Mouse (Mus musculus): Measurements from ENCODE around the gene Hs6st2.

The Hs6st2 gene

GRCm38 (mm10) chrX:51585444-51585843 lies 96.2 kb downstream of the Hs6st2 start:
- no peak for DNase-seq (ENCODE audit: low read depth, low spot score)

DNA sequence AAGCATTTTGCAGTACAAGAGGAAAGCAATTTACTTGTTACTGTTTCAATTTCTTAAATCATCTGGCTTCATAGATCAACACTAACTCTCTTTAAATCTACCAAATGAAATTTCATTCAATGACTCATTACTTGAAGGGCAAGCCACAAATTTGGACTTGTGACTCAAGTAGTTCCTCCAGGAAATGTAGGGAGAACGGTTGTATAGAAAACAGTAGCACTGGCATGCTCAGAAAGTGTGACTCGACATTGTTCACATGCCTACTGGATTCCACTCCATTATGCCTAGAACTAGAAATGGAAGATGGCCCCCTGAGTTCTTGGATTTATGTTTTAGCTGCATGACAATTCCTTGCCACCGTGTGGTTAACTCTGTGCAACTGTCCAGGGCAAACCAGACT lies 100.0 kb downstream of the Hs6st2 start:
- DNase-seq (ENCODE audit: low read depth, low spot score): no peak

- DNase-seq (ENCODE audit: low read depth, low spot score): no peak
These were observed 119.8 kb downstream of the Hs6st2 start for GRCm38 (mm10) chrX:51561880-51562279.

DNA sequence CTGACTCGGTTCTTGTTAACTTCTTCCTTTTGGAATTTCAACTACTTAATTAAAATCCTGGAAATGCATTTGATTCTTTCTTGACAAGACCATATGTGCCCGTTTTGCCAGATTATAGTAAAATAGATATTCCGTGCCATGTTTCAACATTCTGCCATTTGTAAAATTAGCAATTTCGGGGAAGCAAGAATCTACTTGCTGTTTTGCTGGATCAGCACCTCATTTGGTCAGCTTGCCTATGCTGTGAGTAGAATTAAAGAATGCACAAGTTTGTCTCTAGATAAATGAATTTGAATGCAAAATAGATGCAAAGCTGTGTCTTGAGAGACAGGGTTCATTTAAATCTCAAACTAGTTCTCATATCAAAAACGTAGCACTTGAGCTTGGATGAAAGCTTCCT lies 142.0 kb downstream of the Hs6st2 start:
- DNase-seq (ENCODE audit: low read depth, low spot score): peak; percentile 39

DNA sequence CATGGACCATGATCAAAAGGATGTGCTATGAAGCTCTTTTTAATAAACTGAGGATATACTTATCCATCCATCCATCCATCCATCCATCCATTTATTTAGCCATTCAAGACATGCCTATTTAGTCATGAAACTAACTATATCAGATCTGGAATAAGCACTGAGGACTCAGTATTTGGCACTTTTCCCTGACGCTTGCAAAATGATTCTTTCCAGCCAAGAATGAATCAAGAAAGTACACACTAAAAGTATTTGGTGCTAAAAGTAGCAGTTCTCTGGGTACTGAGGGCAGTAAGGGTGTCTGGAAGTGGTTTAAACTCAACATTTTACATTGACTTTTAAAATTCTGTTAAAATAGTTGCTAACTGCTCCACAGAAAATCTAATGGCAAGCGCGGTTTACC lies 144.6 kb downstream of the Hs6st2 start:
- DNase-seq (ENCODE audit: low read depth, low spot score): no peak

- DNase-seq (ENCODE audit: low read depth, low spot score): no peak
These were observed 146.4 kb downstream of the Hs6st2 start for GRCm38 (mm10) chrX:51535226-51535625.

- no peak for DNase-seq (ENCODE audit: low read depth, low spot score)
These were observed 150.5 kb downstream of the Hs6st2 start for GRCm38 (mm10) chrX:51531136-51531535.

- no peak for DNase-seq (ENCODE audit: low read depth, low spot score)
These were observed 153.1 kb downstream of the Hs6st2 start for GRCm38 (mm10) chrX:51528601-51529000.

DNA sequence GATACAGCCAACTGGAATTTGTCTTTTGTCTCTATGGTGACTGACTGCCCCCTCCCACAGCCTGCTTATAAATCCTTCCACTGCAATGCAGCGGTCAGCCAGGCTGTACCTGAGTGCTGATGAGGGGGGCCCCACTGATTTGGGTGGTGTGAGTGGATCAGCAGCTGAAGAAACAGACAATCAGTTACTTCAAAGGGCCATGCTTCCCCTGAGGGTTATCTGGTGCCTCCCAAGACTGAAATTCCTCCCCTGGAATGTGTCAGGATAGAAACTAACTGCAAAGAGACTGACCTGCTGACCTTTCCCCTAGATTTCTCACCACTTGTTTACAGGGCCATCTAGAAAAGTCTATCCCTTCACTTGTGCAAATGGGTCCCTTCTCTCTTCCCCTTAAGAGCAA lies 166.8 kb downstream of the Hs6st2 start:
- DNase-seq (ENCODE audit: low read depth, low spot score): no peak

DNA sequence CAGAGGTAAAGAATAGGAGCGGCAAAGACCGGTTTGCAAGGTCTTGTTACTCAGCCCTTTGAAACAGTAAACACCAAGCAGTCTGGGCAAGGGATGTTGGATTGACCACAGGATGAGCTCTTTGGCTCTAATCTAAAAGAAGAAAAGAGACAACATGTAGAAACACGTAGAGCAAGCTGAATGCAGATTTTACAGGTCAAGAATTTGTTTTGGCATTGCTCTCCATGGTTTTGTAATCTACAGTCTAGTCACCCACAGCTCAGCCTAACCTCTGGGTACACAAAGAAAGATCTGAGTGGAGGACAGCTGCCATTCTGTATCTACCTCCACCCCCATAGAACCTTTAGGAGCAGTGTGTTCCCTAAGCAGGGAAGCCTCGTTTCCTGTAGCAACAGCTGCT lies 175.1 kb downstream of the Hs6st2 start:
- no peak for DNase-seq (ENCODE audit: low read depth, low spot score)

GRCm38 (mm10) chrX:51505691-51506090 lies 176.0 kb downstream of the Hs6st2 start:
- no peak for DNase-seq (ENCODE audit: low read depth, low spot score)

DNA sequence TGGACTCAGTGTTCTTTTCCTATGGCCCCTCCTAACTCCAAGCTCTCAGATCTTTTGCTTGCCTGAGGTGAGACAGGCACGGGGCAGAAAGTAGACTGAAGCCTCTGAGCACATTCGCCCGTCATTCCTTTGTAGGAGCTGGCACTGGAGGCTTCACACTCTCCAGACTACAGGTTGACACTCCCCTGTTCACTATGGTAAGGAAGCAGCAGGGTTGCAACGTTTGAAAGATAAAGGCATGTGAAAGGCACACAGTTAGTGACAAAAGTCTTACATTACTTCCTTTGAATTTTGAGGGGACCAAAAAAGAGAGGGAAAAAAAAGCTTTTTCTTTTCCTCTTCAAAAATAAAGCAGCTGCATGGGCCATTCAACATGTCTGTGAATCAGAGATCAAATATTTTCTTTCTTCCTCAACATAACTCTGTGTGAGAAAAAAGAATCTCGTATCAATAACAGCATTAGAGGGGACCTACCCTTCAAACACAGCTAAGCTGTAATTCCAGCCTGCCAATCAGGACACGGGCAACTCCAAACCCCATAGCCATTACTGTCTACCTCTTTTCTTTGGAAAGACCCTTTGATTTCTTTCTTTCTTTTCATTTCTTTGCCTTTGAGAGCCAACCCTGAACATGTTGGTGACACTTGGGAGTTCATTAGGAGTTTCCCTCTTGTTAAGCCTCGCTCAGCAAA lies 177.7 kb downstream of the Hs6st2 start:
- DNase-seq (ENCODE audit: low read depth, low spot score): no peak

- DNase-seq (ENCODE audit: low read depth, low spot score): no peak
These were observed 183.8 kb downstream of the Hs6st2 start for GRCm38 (mm10) chrX:51497831-51498230.

GRCm38 (mm10) chrX:51488374-51488773 lies 193.3 kb downstream of the Hs6st2 start:
- DNase-seq (ENCODE audit: low read depth, low spot score): no peak

DNA sequence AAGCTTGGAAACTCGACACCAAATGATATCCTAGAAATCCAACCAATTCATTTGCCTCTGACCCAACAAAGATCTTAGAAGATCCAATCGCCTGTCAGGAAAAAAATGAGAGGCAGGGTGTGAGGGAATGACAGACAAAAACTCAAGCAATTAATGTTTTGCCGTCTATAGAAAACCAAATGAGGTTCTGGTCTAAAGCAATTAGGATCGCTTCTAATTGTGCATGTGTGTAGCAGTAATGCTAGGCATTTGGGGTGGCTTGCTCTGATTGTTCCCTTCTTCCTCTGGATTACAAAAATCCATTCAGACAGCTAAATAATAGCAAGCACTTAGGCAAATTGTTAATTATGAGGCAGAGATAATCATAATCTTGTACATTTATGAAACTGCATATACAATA lies 212.2 kb downstream of the Hs6st2 start:
- no peak for DNase-seq (ENCODE audit: low read depth, low spot score)

GRCm38 (mm10) chrX:51461413-51461812 lies 220.2 kb downstream of the Hs6st2 start:
- no peak for DNase-seq (ENCODE audit: low read depth, low spot score)

DNA sequence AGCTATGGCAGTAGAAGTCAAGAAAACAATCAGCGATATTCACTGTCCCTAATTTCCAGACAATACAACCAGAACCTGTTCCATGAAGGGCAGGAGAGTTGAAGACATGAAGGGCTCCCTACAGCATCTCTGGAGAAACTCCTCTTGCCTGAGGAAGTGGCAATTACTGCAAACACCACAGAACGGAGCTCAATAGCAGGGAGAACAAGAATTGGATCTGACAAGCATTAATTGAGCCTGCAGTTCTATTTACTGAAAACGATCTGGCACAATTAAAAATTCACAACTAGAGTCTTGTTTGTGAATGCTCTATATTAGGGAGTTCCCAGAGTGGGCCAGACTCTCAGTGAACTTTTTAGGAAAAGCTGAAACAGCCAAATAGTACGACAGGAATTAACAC lies 238.3 kb downstream of the Hs6st2 start:
- no peak for DNase-seq (ENCODE audit: low read depth, low spot score)

- DNase-seq (ENCODE audit: low read depth, low spot score): no peak
These were observed 249.9 kb downstream of the Hs6st2 start for GRCm38 (mm10) chrX:51431706-51432105.

GRCm38 (mm10) chrX:51425031-51425430 lies 256.6 kb downstream of the Hs6st2 start:
- DNase-seq (ENCODE audit: low read depth, low spot score): no peak

DNA sequence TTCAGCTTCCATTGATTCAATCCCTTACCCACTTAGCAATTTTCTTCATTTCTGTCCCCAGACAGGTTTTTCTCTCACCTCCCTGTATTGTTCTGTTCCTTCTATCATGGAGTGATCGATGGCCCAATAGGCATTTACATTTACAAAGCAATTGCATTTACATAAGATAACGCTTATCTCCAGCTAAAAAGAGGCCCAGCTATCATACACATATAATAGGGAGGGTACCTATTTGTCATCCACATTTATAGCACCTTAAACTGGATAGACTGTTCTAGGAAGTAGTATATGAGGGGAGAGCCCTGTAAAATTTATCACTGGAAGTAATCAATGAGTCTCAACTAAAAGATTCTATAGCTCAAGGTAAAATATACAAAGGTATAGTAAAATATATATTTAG lies 271.4 kb downstream of the Hs6st2 start:
- DNase-seq (ENCODE audit: low read depth, low spot score): no peak

DNA sequence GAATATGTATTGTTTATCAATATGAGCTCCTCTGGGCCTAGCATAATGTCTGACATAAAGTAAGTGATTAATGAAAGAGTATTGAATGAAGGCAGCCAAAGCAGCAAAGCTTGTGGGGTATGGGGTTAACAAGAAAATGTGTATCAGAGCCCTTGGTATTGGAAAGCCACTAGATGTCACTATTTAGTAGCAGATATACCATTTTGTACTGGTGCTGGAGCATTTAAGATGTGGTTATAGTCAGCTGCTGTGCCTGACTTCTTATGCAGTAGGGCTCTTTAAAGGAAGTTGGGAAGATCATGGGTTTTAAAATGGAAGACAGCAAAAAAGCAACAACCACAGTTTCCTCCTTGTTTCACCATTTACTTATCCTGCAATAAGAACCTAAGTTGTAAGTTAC lies 284.2 kb downstream of the Hs6st2 start:
- peak; percentile 40 for DNase-seq (ENCODE audit: low read depth, low spot score)

GRCm38 (mm10) chrX:51374670-51375069 lies 307.0 kb downstream of the Hs6st2 start:
- DNase-seq (ENCODE audit: low read depth, low spot score): peak; percentile 32

- DNase-seq (ENCODE audit: low read depth, low spot score): peak; percentile 39
These were observed 309.0 kb downstream of the Hs6st2 start for GRCm38 (mm10) chrX:51372477-51373239.

All from brain, embryonic 18.5 days (tissue).